Mouse (Mus musculus) T-helper 17 cell (primary cell): ENCODE results near the gene Hdac11.

ENCODE experiments used
- in situ Hi-C, 2 experiments: fragments of 300-600 bp; cut with MboI, MseI; formaldehyde crosslinking; loops; 1 replicate in 1 of 2; 2 replicates in 1 of 2; pipeline ENCODE4 v1.15.1; 2025; ENCODE audit warnings: high pct_unique_total_duplicates in 2 of 2

Hdac11 gene

DNA sequence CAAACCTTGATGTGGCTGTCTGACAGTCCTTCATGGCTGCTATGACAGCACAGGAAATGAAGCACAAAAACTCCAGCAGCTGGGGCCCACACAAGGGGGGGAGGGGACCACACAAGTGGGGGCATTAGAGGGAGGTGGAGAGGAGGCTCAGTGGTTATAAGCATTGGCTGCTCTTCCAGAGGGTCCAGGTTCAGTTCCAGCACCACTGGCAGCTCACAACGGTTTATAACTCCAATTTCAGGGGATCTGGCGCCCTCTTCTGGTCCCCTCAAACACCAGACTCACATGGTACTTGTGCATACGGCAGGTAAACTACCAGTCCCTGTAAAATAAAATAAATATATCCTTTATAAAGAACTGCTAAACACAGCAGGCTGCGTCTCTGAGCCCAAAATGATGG is 27.5 kb upstream of the Hdac11 start:
- in situ Hi-C loops: no loop called here

DNA sequence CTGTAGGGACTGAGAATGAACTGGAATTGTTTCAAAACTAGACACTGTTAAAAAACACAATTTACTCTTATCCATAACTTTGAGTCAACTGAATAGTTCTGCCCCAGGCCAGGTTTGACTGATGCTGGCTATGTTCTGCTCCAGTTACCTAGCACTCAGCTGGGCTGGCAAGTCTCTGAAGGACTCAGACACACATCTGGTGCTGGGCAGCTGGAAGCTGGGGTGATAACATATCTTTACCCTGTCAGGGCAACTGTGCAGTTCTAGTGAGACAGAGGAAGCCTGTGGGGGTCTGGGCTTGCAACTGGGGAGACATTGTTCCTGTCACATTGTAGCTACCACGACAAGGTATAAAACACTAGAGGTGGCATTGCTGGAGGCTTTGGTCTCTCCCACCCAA is 25.6 kb upstream of the Hdac11 start:
- in situ Hi-C loops: no loop called here

DNA sequence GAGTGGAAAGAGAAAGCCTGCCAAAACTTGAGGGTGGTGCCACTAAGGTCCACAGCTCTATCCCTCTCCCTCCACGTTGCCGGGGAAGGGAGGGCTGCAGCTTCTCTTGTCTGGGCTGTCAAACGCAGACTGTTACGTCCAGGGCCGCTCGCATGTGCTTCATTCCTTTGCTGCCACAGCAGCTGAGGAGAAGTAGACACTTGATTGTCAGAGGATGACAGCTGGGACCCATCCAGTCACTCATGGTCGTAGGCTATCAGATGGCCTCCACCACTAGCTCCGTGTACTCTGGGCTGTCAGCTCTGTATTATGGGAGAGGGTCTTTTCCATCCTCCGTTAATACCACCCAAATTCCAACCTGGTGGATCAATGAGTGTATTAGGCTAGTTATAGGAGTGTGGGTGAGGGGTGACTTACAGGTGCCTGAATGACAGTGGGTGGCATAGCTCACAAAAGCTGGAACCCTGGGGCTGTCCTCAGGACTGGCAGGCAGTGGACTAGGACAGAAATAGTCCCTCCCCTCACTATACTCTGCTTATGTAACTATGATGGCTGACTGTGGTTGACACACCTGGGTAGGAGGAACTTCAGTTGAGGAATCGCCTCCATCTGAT is 19.0 kb upstream of the Hdac11 start:
- in situ Hi-C loops: loop anchor here in 1 of 2 experiments (5.0 kb wide), 1 partner anchor 45 kb away; no protein-coding TSS in a partner anchor

- in situ Hi-C loops: loop anchor here (5.0 kb wide), 2 partner anchors 48 to 318 kb away; no protein-coding TSS in a partner anchor
Observed at GRCm38 (mm10) chr6:91139846-91140245, 16.6 kb upstream of the Hdac11 start.

GRCm38 (mm10) chr6:91145056-91145455 is 11.4 kb upstream of the Hdac11 start:
- in situ Hi-C loops: no loop called here

DNA sequence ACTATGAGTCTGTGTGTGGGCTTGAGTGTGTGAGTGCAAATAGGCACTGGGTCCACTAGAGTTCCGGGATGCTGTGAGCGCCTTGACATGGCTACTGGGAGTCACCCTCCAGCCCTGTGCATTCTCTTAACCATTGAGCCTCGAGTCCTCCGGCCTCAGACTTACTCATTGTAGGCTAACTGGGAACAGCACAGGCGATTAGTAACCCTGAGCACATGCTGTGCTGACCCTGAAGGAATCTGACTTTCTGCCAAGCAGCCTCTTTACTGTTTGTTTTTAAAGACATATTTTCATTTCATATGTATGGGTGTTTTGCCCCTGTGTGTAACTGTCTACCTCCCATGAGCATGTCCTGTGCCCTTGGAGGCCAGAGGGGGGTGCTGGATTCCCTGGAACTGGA is 10.9 kb upstream of the Hdac11 start:
- in situ Hi-C loops: no loop called here

- in situ Hi-C loops: no loop called here
Observed at GRCm38 (mm10) chr6:91146443-91147151, 9.9 kb upstream of the Hdac11 start.

GRCm38 (mm10) chr6:91147152-91147770 is 9.2 kb upstream of the Hdac11 start:
- in situ Hi-C loops: no loop called here

DNA sequence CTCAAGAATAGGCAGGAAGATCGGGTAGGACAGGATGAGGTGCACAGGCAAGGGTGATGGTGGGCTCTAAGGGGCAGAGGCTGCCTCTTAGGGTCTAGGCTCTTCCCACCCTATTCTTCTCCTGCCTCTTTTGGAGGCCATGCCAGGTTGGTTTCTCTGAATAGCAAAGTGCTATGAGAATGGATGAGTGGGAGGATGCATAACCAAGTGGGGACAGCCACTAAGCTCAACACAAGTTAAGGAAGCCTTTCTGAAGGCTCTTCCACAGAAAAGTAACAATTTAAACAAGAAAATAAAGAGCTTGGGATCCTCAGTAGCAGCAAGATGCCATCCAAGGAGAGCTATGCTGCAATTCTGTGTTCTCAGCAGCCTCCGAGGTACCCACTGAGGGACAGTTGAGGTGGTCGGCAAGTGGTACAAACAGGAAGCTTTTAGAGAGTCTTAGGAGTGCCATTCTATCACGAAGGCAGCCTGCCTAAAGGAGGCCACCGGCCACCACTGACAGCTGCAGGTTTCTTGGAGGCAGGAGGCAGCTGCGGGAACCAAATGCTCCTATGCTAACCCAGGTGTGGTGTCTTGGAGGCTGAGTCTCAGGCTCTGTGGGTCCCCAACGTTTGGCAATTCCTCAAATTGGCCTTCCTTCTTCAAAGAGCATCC is 3.4 kb upstream of the Hdac11 start:
- in situ Hi-C loops: loop anchor here in 1 of 2 experiments (10.0 kb wide), 1 partner anchor 582 kb away; no protein-coding TSS in a partner anchor

GRCm38 (mm10) chr6:91153549-91154064 is 2.9 kb upstream of the Hdac11 start:
- in situ Hi-C loops: loop anchor here in 1 of 2 experiments (10.0 kb wide), 1 partner anchor 581 kb away; no protein-coding TSS in a partner anchor

DNA sequence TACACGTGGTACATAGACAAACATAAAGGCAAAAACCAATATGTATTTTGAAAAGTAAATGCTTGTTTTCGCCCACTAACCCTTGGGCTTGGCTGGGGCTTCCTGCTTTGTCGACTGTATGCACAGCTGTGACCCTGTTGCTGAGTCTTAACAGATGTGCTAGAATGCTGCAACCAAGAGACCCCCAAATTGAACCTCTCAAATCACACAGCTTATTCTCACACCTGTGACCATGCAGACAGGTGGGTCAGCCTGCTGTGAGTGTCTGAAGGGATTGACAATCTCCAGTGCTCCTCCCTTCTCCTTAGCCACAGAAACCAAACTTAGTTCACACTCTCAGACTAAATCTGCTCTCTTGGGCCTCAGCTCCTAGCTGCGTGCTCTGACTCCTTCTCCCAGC is 1.8 kb upstream of the Hdac11 start:
- in situ Hi-C loops: loop anchor here in 1 of 2 experiments (10.0 kb wide), 1 partner anchor 580 kb away; no protein-coding TSS in a partner anchor

DNA sequence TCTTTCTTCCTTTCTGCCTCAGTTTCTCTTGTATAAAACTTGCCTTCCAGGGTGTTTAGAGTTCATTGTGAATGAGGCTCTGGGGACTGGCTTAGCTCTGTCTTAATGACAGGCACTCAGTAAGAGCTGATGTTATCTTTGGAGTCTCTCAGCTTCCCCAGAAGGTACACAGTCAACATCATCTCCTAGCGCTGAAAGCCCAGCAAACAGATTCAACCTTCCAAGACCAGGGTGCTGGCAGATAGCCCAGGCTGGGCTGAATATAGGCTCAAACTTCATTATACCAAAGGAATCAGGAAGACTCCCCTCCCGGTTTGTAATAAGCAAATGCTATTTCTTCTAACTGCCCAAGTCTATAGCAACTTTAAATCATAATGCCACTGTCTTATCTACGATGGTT is 1.2 kb upstream of the Hdac11 start:
- in situ Hi-C loops: loop anchor here in 1 of 2 experiments (10.0 kb wide), 1 partner anchor 580 kb away; no protein-coding TSS in a partner anchor

GRCm38 (mm10) chr6:91156062-91156461 is 403 bp upstream of the Hdac11 start:
- in situ Hi-C loops: loop anchor here in 1 of 2 experiments (10.0 kb wide), 1 partner anchor 579 kb away; no protein-coding TSS in a partner anchor

GRCm38 (mm10) chr6:91157237-91157570 is 739 bp downstream of the Hdac11 start:
- in situ Hi-C loops: loop anchor here in 1 of 2 experiments (10.0 kb wide), 1 partner anchor 578 kb away; no protein-coding TSS in a partner anchor

GRCm38 (mm10) chr6:91159047-91159446 is 2.6 kb downstream of the Hdac11 start:
- in situ Hi-C loops: loop anchor here in 1 of 2 experiments (10.0 kb wide), 1 partner anchor 576 kb away; no protein-coding TSS in a partner anchor

GRCm38 (mm10) chr6:91160399-91160798 is 3.9 kb downstream of the Hdac11 start:
- in situ Hi-C loops: loop anchor here in 1 of 2 experiments (5.0 kb wide), 1 partner anchor 122 kb away; no protein-coding TSS in a partner anchor

- in situ Hi-C loops: loop anchor here in 1 of 2 experiments (5.0 kb wide), 1 partner anchor 121 kb away; no protein-coding TSS in a partner anchor
Observed at GRCm38 (mm10) chr6:91160976-91161375, 4.5 kb downstream of the Hdac11 start.

- in situ Hi-C loops: loop anchor here in 1 of 2 experiments (5.0 kb wide), 1 partner anchor 121 kb away; no protein-coding TSS in a partner anchor
Observed at GRCm38 (mm10) chr6:91161506-91162235, 5.2 kb downstream of the Hdac11 start.

- in situ Hi-C loops: loop anchor here in 1 of 2 experiments (5.0 kb wide), 1 partner anchor 120 kb away; no protein-coding TSS in a partner anchor
Observed at GRCm38 (mm10) chr6:91162314-91162713, 5.8 kb downstream of the Hdac11 start.
